Mouse (Mus musculus) frontal cortex, postnatal 14 days (tissue): ENCODE measurements around the gene 9930111J21Rik2.
"Not testable (repeated sequence)": the region's sequence is repeated elsewhere in the genome, so short reads cannot be mapped to it uniquely, and the experiment has no call there.

ENCODE experiments used
- DNase-seq, 2 experiments: peaks; one replicate each; pipeline ENCODE4 v3.0.0; 2022; ENCODE audit warnings: low spot score in 2 of 2

9930111J21Rik2 gene

GRCm38 (mm10) chr11:49051093-49051891 is at the start of gene 9930111J21Rik2:
9930111J21Rik2 (minus strand) TSS chr11:49051242.
- not testable (repeated sequence) for DNase-seq

GRCm38 (mm10) chr11:49100409-49100808 is 49.4 kb upstream of the 9930111J21Rik2 start:
- DNase-seq = no peak

DNA sequence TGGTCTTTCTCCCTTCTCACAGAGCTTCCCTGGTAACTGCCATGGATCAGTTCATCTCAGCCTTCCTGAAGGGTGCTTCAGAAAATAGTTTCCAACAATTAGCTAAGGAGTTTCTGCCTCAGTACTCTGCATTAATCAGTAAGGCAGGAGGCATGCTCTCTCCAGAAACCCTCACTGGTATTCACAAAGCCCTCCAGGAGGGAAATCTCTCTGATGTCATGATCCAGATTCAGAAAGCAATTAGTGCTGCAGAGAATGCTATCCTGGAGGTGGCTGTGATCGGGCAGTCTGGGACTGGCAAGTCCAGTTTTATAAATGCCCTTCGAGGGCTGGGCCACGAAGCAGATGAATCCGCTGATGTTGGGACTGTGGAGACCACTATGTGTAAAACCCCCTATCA is 44.3 kb upstream of the 9930111J21Rik2 start:
- no peak for DNase-seq

- no peak for DNase-seq
Observed at GRCm38 (mm10) chr11:49093861-49094660, 43.0 kb upstream of the 9930111J21Rik2 start.

DNA sequence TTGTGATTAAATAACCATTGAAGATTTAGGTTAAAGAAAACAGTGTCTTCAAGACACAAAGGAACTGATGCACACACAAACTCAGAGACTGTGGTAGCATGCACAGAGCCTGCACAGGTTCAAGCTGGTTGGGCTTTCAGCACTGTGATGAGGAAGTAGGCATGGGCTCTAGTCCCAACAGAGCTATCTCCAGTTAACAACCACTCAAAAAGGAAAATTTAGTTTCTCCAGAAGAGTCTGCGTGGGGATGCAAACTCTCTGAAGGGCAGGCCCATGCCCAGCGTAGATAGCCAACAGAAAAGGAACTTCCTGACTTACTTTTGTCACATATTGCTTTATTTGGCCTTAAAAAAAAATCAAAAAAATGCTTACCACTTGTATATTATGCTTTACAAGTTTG is 41.7 kb upstream of the 9930111J21Rik2 start:
- DNase-seq = no peak

- no peak for DNase-seq
Observed at GRCm38 (mm10) chr11:49092053-49092586, 41.1 kb upstream of the 9930111J21Rik2 start.

DNA sequence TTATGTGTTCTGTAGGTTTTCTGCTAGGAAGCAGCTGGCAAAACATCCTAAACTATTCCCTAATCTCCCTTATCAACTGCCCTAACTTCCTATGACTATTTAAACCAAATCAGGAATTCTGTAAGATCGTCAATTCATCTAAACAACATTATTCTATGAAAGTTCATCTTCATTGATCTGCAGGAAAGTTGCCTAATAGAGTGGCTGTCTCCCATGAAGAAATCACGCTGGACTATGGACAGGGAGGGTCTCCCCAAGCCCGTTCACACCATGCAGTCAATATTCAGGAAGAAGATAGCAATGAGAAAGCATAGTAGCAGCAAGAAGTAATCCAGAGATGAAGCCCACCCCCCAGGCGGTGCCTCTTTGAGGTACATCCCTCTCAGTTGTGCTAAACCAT is 40.1 kb upstream of the 9930111J21Rik2 start:
- no peak for DNase-seq

DNA sequence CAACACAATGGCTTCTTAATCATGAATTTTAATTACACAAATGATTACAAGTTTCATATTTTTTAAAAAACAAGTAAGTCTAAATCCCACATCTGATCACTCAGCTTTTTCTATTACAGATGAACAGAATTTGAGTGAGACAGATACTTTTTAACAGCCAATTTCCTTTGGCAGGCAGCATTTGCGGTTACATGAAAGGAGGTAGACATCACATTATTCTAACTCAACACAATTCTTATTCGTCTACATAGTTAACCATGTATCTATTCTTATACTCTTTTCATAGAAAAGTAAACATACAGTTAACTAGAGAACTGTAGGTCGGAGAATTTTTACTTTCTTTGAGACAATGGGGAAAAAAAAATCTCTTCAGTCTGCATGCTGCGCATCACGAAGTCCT is 39.5 kb upstream of the 9930111J21Rik2 start:
- no peak for DNase-seq

- DNase-seq = no peak
Observed at GRCm38 (mm10) chr11:49089735-49090507, 38.9 kb upstream of the 9930111J21Rik2 start.

GRCm38 (mm10) chr11:49088990-49089652 is 38.1 kb upstream of the 9930111J21Rik2 start:
- no peak for DNase-seq

DNA sequence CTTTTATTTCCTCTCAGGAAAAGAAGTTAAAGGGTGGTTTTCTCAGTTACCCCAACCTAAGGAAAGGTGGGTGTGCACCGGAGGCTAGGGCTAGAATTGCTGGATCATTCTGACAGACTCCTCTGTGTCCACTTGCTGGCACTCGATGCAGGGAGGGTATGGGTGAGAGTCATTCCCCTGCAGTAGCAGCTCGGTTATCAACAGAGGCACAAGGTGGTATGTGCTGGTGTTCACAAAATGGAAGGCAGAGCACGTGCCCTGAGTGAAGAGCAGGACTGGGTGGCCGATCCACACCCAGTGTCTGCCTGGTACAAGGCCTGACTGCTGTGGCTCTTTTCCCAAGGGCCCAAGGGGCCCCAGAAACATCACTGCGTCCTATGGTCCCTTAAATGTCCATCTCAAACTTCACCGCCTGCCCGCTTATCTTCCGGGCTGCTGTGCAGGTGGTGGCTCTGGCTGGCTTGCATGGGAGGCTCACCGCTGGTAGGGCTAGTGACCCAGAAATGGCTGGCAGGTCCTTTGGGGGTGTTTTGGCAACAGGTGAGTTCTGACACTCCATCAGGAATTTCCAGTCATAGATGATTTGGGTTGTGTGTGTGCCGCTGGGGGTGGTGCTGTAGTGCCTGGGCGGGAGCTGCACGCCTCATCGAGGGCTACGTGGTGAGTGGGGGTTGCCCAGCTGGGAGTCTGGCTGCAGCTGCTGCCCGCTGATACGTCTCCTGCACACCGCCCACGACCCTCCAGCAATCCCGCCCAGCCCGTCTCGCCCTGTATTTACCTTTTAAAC is 37.0 kb upstream of the 9930111J21Rik2 start:
- no peak for DNase-seq

GRCm38 (mm10) chr11:49086858-49087361 is 35.9 kb upstream of the 9930111J21Rik2 start:
- no peak for DNase-seq

GRCm38 (mm10) chr11:49084875-49085274 is 33.8 kb upstream of the 9930111J21Rik2 start:
- DNase-seq = no peak

- DNase-seq = no peak
Observed at GRCm38 (mm10) chr11:49084385-49084784, 33.3 kb upstream of the 9930111J21Rik2 start.

GRCm38 (mm10) chr11:49083808-49084207 is 32.8 kb upstream of the 9930111J21Rik2 start:
- no peak for DNase-seq

DNA sequence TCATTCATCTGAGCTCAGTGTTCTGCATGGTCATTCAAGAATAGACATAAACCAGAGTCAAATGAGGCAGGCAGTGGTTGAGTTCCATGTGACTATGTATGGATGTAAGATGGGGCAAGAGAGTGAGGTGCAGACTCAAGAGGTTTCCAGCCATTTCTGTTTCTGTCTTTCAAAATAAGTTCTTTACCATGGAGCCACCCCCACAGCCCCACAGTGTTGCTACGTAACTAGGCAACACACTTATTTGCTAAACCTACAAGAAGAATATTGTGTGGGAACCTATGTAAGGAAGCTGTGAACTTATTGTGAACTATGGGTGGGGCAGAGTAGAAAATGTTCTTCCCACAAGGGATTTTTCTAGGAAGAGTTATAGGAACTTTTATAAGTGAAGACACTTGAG is 32.1 kb upstream of the 9930111J21Rik2 start:
- no peak for DNase-seq

DNA sequence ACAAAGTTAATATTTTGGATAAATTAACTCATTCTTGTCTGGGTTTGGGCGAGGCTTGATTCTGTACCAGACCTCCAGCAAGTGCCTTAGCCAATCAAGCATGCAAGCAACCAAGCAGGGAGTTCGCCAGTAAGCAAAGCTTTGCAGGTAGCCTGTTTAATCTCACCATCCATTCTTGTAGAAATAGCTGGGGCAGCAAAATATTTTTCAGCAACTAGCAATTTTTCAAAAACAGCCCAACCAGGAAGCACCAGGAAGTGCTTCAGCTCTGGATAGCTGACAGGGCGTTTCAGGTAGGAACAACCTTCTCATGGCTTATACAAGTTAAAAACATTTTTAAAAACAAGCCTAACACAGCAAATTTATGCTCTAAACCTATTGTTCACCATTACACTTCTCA is 30.8 kb upstream of the 9930111J21Rik2 start:
- no peak for DNase-seq

DNA sequence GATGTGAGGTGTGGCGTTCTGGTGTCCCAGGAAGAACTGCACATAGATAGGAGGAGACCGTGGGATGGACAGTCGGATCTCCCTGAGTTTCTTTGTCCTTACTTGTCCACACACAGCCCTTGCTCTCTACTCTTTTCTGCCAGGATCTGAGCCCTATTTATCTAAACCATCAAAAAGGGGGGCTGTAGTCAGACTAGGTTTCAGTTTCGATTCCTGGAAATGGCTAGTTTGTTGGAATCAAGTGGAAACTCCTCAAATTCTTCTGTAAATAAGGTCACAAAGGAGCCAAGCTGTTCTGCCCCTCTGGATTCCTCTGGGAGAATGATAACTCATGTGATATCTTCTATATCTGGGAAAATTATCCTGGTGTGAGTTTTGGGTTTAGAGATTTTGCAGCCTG is 30.3 kb upstream of the 9930111J21Rik2 start:
- no peak for DNase-seq

DNA sequence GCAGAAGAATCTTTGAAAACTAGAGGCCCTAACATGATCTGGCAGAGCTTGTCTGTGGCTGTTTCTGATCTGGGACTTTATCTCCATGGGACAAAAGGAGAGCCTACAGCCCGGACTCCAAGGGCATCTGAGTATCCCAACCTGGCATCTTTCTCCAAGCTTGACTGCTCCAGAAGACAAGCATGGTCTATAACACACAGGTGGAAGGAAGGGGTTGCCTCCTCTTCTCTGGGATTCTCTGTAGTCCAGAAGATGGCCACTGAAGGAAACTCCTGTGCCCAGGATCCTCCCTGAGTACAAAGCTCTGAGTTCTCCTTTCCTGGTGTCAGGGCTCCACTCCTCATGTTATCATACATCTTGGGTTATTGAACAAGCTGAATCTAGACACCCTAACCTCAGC is 29.6 kb upstream of the 9930111J21Rik2 start:
- no peak for DNase-seq

DNA sequence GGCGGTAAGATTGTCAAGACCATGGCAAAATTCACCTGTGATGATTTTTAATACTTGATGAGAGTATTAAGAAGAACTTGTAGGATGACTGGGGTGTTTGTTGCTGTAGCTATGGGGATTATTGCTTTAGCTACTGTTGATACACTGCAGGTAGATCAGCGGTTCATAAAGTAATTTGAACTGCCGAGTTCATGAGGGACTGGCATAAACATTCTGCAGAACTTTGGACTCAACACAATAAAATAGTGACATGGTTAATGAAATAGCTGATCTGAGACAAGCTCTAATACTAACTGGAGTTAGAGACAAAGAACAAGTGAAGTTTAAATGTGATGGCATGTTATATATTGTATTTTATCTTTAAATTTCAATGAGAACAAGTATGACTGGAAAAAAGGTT is 27.7 kb upstream of the 9930111J21Rik2 start:
- DNase-seq = no peak
